Mouse (Mus musculus): ENCODE measurements around the gene Zfp810.
"Not testable (repeated sequence)": the region's sequence is repeated elsewhere in the genome, so short reads cannot be mapped to it uniquely, and the experiment has no call there.

Zfp810 gene

DNA sequence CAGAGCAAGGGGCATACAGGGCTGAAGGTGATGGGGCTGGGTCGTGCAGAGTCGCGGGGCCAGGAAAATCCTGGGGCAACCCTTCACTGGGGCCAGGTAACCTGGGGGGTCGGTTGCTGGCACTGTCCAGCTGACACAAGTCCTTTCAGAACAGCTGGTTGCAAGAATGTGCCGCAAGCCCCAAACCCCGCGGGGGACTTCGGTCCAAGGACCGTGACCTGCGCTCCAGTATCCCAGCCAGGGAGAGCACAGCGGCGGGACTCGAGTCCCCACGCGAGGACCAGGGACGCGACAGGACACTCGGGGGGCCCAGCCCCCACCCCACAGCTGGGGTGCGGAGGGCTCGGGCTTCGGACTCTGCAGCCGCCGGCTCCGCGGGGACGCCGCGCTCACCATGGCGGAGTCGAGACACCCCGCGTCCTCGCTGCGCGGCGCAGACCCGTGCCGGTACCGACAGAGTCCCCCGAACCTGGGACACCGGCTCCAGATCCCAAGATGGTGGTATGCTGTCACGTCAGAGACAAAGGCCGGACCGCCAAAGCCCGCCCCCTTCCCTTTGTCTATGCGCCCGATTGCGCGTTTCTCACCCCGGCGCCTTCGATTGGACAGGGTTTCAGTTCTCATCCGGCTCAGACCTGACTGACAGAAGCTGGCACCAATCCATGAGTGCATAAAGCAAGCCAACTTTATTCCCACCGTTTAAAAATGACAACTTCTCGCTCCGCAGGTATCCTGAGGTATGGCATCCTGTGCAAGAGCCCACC, at the start of gene Zfp810:
Gene Zfp810 (minus strand): TSS at position 493 of the 764 bp plus-strand sequence.
- DNase-seq (ENCODE audit: inconsistent age in 2 of 2, low spot score in 1 of 2), result peak; percentile 93 to 97

- DNase-seq (ENCODE audit: inconsistent age in 2 of 2, low spot score in 1 of 2), result no peak
These were observed 48.5 kb upstream of the Zfp810 start for GRCm38 (mm10) chr9:22355919-22356318.

DNA sequence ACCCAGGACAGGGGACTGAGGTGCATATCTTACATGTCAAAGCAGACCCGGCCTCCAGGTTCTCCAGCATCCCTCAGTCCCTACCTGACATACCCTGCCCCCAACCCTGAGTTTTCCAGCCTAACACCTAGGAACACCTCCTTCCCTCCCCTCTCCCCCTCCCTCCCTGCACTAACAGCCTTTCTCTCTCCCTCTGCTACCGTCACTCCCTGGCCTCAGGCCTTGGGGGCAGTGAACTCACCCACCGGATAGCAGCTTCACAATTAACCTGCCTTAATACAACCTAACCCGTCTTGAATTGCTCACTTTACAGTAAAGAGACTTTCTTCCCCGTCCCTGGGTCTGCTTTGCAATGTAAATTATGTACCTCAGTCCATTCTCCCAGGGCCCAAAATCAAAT, 46.5 kb upstream of the Zfp810 start:
- no peak for DNase-seq (ENCODE audit: inconsistent age in 2 of 2, low spot score in 1 of 2)

DNA sequence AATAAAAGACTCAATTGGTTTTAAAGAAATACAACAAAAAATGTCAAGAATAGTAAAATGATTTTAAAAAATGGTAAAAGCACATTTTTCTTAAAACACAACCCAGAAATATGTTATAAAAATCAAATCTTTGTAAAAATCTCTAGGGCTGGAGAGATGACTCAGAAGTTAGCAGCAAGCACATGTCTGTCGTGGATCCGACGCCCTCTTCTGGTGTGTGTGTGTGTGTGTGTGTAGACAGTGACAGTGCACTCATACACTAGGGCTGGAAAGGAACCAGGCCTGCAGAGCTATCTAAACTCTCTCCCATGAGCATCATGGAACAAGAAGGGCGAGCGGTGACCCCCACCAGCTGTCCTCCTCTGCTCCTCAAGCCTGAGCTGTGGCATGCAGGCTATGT, 46.0 kb upstream of the Zfp810 start:
- DNase-seq (ENCODE audit: inconsistent age in 2 of 2, low spot score in 1 of 2), result no peak

DNA sequence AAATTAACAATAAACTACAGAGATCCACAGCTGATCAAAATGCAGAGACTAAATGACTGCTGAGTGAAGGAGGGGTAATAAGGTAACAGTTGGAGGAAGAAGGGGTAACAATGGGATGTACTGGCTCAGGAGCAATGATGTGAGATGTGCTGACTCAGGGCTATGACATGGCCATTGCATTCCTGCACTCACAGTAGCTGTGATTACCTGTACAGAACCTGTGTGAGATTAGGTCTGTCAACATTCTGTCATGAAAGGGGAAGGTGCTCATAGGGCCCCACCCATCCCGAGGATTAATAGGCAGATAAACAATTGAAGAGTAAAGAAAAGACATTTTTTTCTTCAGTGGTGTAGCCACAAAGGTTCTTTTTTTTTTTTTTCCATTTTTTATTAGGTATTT, 32.9 kb upstream of the Zfp810 start:
- DNase-seq (ENCODE audit: inconsistent age in 2 of 2, low spot score in 1 of 2), result no peak

GRCm38 (mm10) chr9:22337217-22337616, 29.8 kb upstream of the Zfp810 start:
- DNase-seq (ENCODE audit: inconsistent age in 2 of 2, low spot score in 1 of 2), result no peak

DNA sequence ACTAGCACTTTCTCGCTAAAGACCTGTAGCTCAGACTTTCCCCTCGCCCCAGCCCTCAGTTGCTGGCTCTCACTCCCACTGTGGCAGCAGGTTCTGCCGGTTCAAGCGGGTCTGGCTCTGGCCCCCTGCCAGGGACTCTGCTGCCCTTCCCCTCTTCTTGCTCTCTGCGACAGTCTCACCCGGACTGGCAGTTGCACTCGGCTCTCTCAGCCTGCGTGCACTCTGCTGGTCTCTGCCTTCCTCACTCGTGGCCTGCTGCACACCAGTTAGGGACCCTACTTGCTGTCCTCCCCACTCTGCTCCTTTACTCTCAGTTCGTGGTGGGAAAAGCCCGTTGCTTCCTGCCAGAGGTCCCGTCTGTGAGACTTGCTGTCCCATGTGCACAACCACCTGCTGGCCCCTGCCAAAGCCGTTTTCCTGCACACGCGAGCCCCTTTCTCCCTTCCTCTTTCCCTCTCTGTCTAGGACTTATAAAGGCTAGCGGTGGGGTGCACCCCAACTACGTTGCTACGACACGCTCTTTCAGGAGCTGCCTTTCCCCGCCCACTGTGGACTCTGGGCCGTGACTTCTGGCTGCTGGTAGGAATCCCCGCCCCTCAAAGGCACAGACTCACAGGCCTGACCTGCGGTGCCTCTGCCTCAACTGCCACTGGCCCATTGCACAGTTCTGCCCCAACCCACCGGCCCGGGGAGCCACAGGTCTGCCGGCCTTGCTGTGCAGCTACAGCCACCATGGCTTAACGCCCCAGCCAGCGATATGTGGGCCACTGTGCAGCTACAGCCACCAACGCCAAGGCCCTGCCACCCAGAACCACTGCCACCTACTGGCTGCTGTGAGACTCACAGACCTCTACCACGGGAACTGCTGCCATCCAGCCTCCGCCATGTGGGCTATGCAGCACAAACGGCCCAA, 20.3 kb upstream of the Zfp810 start:
- peak; percentile 91 to 96 for DNase-seq (ENCODE audit: inconsistent age in 2 of 2, low spot score in 1 of 2)

GRCm38 (mm10) chr9:22327099-22327474, 19.6 kb upstream of the Zfp810 start:
- DNase-seq (ENCODE audit: inconsistent age in 2 of 2, low spot score in 1 of 2), result no peak

GRCm38 (mm10) chr9:22324579-22324978, 17.1 kb upstream of the Zfp810 start:
- DNase-seq (ENCODE audit: inconsistent age in 2 of 2, low spot score in 1 of 2), result no peak

GRCm38 (mm10) chr9:22322381-22323211, 15.1 kb upstream of the Zfp810 start:
- no peak for DNase-seq (ENCODE audit: inconsistent age in 2 of 2, low spot score in 1 of 2)

DNA sequence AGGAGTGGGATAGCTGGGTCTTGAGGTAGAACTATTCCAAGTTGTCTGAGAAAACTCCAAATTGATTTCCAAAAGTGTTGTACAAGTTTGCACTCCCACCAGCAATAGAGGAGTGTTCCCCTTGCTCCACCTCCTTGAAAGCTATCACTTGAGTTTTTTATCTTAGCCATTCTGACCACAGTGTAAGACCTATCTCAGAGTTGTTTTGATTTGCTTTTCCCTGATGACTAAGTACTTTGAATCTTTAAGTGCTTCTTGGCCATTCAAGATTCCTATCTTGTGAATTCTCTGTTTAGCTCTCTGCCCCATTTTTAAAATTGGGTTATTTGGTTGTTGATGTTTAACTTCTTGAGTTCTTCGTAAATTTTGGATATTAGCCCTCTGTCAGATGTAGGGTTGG, 11.7 kb upstream of the Zfp810 start:
- no peak for DNase-seq (ENCODE audit: inconsistent age in 2 of 2, low spot score in 1 of 2)

- not testable (repeated sequence) for DNase-seq (ENCODE audit: inconsistent age in 2 of 2, low spot score in 1 of 2)
These were observed 8.6 kb upstream of the Zfp810 start for GRCm38 (mm10) chr9:22316047-22316446.

DNA sequence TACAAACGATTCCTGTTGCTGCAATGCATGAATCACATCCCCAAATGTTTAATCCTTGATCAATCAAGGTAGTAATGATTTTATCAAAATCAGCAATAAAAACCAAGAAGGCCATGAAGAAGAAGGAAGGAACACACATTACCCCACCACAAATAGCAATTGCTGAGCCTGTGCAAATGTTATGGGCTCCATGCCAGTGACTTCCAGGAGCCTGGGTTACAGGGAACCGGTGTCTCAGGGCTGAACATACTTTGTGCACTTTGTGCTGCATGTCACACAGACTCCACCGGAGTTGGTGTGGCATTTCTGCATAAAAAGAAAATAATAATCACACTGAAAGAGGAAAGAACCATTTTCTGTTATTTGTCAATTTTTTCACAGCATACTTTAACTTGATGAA, 6.6 kb upstream of the Zfp810 start:
- DNase-seq (ENCODE audit: inconsistent age in 2 of 2, low spot score in 1 of 2), result no peak

DNA sequence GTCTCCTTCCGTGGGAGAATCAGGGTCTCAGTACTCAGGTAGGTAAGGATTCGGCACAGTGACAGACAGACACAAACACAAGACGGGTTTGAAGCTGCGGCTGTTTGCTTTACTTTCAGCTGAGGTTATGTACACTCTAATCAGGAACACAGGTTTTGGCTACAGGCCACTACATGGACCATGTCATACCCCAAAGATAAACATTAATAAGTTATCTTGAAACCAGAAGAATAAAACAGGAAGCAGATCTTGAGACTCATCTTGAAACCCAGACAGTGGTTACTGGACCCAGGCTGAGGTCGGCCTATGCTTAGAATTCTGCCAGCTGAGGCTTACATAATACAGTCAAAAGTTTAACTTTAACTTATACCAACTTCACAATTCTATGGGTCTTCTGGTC, 5.8 kb upstream of the Zfp810 start:
- peak in 1 of 2 experiments; percentile 29 for DNase-seq (ENCODE audit: inconsistent age in 2 of 2, low spot score in 1 of 2)

- no peak for DNase-seq (ENCODE audit: inconsistent age in 2 of 2, low spot score in 1 of 2)
These were observed 2.2 kb upstream of the Zfp810 start for GRCm38 (mm10) chr9:22309651-22310050.

- not testable (repeated sequence) for DNase-seq (ENCODE audit: inconsistent age in 2 of 2, low spot score in 1 of 2)
These were observed 443 bp upstream of the Zfp810 start for GRCm38 (mm10) chr9:22307920-22308262.

- DNase-seq (ENCODE audit: inconsistent age in 2 of 2, low spot score in 1 of 2), result no peak
These were observed 722 bp downstream of the Zfp810 start for GRCm38 (mm10) chr9:22306726-22307125.

- DNase-seq (ENCODE audit: inconsistent age in 2 of 2, low spot score in 1 of 2), result no peak
These were observed 5.2 kb downstream of the Zfp810 start for GRCm38 (mm10) chr9:22302199-22302598.

DNA sequence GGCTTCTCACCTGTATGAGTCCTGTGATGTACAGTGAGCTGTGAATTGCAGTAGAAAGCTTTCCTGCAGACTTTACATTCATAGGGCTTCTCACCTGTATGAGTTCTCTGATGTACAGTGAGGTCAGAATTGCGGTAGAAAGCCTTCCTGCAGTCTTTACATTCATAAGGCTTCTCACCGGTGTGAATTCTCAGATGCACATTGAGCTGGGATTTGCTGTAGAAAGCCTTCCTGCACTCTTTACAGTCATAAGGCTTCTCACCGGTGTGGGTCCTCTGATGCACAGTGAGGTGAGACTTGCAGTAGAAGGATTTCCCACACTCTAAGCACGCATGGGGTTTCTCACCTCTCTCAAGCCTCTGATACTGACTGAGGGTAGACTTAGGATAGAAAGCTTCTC, 28.7 kb downstream of the Zfp810 start:
- DNase-seq (ENCODE audit: inconsistent age in 2 of 2, low spot score in 1 of 2), result no peak

GRCm38 (mm10) chr9:22268886-22269285, 38.6 kb downstream of the Zfp810 start:
- no peak for DNase-seq (ENCODE audit: inconsistent age in 2 of 2, low spot score in 1 of 2)

GRCm38 (mm10) chr9:22262611-22263010, 44.8 kb downstream of the Zfp810 start:
- DNase-seq (ENCODE audit: inconsistent age in 2 of 2, low spot score in 1 of 2), result no peak

Data from adrenal gland, adult (tissue).